Mouse (Mus musculus): ENCODE results near the gene Lemd1.

GRCm38 (mm10) chr1:132245010-132245409, 53.8 kb downstream of the Lemd1 start:
- no peak for TF ChIP-seq CTCF (IDR thresholded peaks at IDR 0.05; ENCODE audit: borderline replicate concordance, insufficient read depth, low read length)
- TF ChIP-seq POLR2A (IDR thresholded peaks at IDR 0.05; ENCODE audit: low read depth, low read length), result no peak
